Mouse (Mus musculus): Measurements from ENCODE around the gene Camk2g.
A peak's percentile ranks its signal among the peaks of the same experiment; 100 is the strongest.

The Camk2g gene

DNA sequence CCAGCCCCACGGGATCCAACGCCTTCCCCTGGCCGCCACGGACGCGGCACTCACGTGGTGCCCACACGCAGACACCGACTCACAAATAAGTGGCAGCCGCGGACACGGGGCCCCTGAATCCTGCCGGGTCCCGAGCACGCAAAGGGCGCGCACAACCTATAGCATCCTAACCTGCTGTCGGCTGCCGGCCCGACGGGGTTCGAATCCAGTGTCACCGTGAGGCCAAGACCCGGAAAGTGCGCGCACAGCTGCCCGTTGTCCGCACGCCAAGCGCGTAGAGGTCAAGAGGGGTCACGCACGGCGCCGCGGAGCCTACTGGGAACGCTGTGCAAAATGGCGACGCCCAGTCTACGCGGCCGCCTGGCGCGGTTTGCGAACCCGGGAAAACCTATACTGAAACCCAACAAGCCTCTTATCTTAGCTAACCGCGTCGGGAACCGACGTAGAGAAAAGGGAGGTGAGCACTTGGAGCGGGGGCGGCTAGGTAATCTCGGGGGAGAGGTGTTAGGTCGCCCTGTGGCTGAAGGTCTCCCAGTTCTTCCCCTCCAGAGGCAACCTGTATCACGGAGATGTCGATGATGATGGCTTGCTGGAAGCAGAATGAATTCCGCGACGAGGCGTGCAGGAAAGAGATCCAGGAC lies 91.0 kb downstream of the Camk2g start, which contains the start of gene Chchd1:
Gene Chchd1, plus strand, starts transcription at position 266 of the 641 bp plus-strand sequence.
- DNase-seq (ENCODE audit: extremely low spot score, low spot score): peak; percentile 94

GRCm38 (mm10) chr14:20702096-20702740 lies 91.7 kb downstream of the Camk2g start:
- no peak for DNase-seq (ENCODE audit: extremely low spot score, low spot score)

DNA sequence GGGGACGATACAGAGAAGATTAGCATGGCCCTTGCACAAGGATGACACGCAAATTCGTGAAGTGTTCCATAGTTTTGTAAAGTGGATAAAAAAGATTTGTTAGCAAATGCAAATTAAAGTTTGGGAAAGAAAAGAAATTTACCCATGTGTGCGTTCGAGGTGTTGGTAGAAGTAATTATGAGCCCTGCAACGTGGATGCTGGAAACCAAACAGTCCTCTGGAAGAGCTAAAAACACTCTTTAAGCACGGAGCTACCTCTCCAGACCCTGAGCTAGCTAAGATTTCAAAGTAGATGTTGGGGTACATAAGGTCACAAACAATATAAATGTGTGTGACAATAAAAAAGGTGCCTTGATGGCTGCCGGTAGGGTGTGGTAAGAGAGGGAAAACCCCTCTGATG lies 92.3 kb downstream of the Camk2g start:
- no peak for DNase-seq (ENCODE audit: extremely low spot score, low spot score)

DNA sequence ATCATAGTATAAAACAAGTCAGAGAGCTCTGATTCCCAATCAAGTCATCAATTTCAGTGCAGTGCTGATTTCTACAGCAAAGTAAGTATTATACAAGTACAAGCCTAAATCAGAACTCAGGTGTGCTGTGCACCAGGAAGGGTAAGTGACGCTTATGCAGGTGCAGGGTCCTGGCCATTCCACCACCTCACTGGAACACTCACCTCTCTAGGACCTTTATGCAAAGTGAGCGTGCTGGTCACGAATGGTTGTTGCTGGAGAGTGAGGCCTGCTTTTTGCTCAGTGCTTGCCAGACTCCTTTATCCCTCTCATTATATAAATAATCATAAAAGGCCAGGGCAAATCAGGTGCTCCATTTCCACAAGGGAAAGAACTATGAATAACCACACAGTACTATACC lies 93.5 kb downstream of the Camk2g start:
- DNase-seq (ENCODE audit: extremely low spot score, low spot score): no peak

DNA sequence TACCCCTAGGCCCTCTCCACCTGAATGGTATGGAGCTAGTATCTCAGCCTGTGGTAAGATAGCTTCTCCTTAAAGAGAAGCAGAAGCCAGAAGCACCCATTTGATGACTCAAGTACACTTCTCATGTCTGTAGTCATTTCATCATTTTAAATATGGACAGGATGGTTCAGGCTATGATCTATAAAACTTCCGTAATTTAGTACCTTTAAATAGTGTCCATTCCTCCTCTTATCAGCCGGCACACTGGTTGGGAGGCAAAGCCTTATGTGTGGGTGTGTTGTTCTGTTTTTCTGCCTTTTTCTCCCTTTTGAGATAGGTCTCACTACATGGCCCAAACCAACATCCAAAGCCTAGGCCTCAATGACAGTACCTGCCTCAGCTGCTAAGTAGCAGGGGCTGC lies 95.4 kb downstream of the Camk2g start:
- DNase-seq (ENCODE audit: extremely low spot score, low spot score): no peak

DNA sequence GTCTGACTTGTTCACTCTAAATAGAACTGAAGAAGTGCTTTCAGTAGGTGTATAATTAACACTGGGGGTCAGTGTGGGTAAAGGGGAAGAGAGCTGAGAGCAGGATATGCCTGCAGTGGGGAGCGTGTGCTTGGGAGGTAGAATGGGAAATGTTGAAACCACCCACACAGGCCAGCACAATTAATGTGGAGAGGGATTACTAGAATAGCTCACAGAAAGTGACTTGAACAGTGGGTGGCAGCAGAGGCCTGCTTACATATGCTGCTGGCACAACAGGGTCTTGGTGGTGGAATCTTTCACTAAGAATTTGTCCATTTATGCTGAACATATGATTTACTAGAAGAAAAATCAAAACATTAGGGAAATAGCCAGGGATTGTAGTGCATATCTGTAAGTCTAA lies 96.9 kb downstream of the Camk2g start:
- no peak for DNase-seq (ENCODE audit: extremely low spot score, low spot score)

- DNase-seq (ENCODE audit: extremely low spot score, low spot score): no peak
These were observed 97.9 kb downstream of the Camk2g start for GRCm38 (mm10) chr14:20695761-20696520.

GRCm38 (mm10) chr14:20694884-20695760 lies 98.8 kb downstream of the Camk2g start, which contains the start of gene Fut11:
Gene Fut11, plus strand, starts transcription at chr14:20694968.
- DNase-seq (ENCODE audit: extremely low spot score, low spot score): peak; percentile 87

GRCm38 (mm10) chr14:20694185-20694883 lies 99.6 kb downstream of the Camk2g start:
- DNase-seq (ENCODE audit: extremely low spot score, low spot score): no peak

DNA sequence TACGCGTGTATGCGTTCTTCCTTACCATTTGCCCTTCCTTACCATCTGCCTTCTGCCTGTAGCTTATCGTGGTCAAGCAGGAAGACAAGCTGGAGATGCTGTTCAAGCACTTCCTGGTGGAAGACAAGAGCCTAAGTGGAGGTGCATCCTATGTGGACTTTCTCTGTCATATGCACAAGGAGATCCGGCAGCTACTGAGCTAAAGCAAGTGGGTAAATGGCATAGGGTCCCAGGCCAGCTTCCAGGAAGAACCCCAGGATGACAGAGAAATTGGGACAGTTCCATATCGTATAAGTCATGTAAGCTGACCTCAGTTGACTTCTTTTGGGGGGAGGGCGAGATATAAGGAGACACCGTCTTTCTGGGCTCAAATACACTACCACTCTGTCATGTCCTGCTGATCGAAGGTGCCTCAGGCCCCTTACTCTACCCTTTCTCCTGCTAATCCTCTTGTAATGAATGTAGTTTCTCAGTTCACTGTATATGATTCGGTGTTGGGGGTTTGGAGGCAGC lies 100.2 kb downstream of the Camk2g start:
- no peak for DNase-seq (ENCODE audit: extremely low spot score, low spot score)

GRCm38 (mm10) chr14:20691772-20692171 lies 102.1 kb downstream of the Camk2g start:
- no peak for DNase-seq (ENCODE audit: extremely low spot score, low spot score)

DNA sequence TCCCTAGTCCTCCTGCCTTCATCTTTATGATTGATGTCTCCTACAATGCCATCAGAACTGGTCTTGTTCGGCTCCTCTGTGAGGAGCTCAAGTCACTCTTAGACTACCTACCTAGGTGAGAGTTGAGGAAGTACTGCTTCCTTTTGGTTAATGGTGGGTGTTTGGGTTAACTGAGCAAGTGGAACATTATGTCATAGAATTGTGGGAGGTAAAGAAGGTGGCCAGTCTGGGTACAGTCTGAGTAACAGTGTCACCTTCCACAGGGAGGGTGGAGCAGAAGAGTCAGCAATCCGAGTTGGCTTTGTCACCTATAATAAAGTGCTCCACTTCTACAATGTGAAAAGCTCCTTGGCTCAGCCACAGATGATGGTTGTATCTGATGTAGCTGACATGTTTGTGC lies 104.9 kb downstream of the Camk2g start:
- no peak for DNase-seq (ENCODE audit: extremely low spot score, low spot score)

GRCm38 (mm10) chr14:20686576-20686975 lies 107.3 kb downstream of the Camk2g start:
- DNase-seq (ENCODE audit: extremely low spot score, low spot score): no peak
